Mouse (Mus musculus) midbrain, embryonic 12.5 days (tissue): Measurements from ENCODE around the gene Tex50. TPM values are rescaled to one million over a fixed set of nuclear protein-coding genes. Genes with fewer than 3 reads are reported as not detected.
"Not testable (repeated sequence)": the region's sequence is repeated elsewhere in the genome, so short reads cannot be mapped to it uniquely, and the experiment has no call there.

ENCODE experiments used
- ATAC-seq: fragments of 200-750 bp; cut with Nextera tagmentation; 2 replicates; pipeline ENCODE4 v1.8.0; 2017; ENCODE audit warnings: low read depth, moderate TSS enrichment, moderate library complexity; ENCODE audit not compliant: low FRiP score
- H3K27ac ChIP-seq: fragments of 300-500 bp; sonication (generic); replicated peaks from 2 replicates; pipeline ENCODE4 v1.5.1; 2016; ENCODE audit warnings: mild to moderate bottlenecking
- H3K27me3 ChIP-seq: fragments of 300-500 bp; sonication (generic); 2 replicates; pipeline ENCODE4 v1.6.1; 2016; ENCODE audit warnings: mild to moderate bottlenecking
- H3K36me3 ChIP-seq: fragments of 300-500 bp; sonication (generic); 2 replicates; pipeline ENCODE4 v1.6.1; 2016
- H3K4me1 ChIP-seq: fragments of 300-500 bp; sonication (generic); 2 replicates; pipeline ENCODE4 v1.6.1; 2016
- H3K4me2 ChIP-seq: fragments of 300-500 bp; sonication (generic); replicated peaks from 2 replicates; pipeline ENCODE4 v1.6.1; 2016; ENCODE audit warnings: mild to moderate bottlenecking, moderate library complexity
- H3K4me3 ChIP-seq: fragments of 300-500 bp; sonication (generic); 2 replicates; pipeline ENCODE4 v1.5.1; 2016; ENCODE audit warnings: mild to moderate bottlenecking
- H3K9ac ChIP-seq: fragments of 300-500 bp; sonication (generic); replicated peaks from 2 replicates; pipeline ENCODE4 v1.6.1; 2016; ENCODE audit warnings: mild to moderate bottlenecking, moderate library complexity
- H3K9me3 ChIP-seq: fragments of 300-500 bp; sonication (generic); 2 replicates; pipeline ENCODE4 v1.6.1; 2016; ENCODE audit warnings: mild to moderate bottlenecking
- WGBS: fragments of 180-500 bp; shearing (Covaris S2); methylation state at CpG from one replicate; pipeline ENCODE4 v1.1.7; 2016; 5-methylcytosine and 5-hydroxymethylcytosine counted together
- polyA plus RNA-seq: library from polyadenylated mRNA; unstranded; fragments of >200 nt; fragmentation: Nextera tagmentation; extraction: Ambion mirVana; gene quantifications from 2 replicates; pipeline ENCODE4 v1.2.1, GENCODE M21; 2016

The Tex50 gene
- 0.32 and 0.47 TPM in 2 replicates for polyA plus RNA-seq

DNA sequence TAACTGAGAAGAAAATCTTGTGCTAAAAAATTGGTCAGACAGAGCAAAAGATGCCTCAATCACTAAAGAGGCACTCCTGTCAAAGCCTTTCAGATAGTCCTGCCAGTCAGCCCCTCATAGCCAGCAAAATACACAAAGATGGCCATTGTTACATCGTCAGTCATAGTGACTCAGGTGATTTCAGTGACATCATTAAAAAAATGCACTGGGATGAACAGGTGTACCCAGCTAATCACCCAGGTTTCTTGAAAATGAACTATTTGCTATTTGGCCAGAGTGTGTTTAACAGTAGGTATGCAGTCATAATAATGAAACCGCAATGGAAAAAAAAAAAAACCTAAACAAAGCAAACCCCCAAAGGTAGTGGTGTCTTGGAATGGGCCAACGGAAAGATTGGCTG lies at the start of gene Tex50:
Tex50 (minus strand) TSS at position 101 of the 400 bp plus-strand sequence.
- Histone ChIP-seq H3K27me3 (no peaks in the 10 kb centered on the region), H3K4me1 (no peaks in the 10 kb centered on the region), H3K36me3 (no peaks in the 10 kb centered on the region), H3K4me3 (no peak within 1 kb of the TSS), H3K4me2 (no peak within 1 kb of the TSS), H3K27ac (no peak within 1 kb of the TSS), H3K9ac (no peak within 1 kb of the TSS), H3K9me3 (no peaks in the 10 kb centered on the region)
- no peak for ATAC-seq
- 92% methylated on average over 3 of the region's 3 CpGs for WGBS

DNA sequence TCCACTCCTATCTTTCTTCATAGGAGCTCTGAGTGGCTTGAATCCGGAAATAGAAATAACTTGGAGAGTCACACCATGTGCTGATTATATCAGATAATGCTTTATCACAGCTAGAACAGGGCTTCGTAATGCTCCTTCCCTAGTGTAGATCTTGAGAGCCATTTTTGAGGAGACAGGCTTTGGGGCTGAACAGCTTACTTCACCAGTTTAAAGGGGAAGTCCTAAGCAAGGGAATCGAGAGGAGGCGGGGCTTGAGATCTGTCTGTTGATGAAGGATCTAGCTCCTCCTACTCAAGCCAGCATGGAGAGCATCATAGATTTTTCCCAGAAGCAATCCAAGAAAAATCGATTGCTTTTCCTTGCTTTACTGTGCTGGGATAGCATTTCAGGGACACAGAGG lies 40.7 kb upstream of the Tex50 start:
- no peak overlapping the region for H3K4me2 ChIP-seq
- no peaks in the 10 kb centered on the region for H3K36me3 ChIP-seq
- WGBS, result 76% methylated on average over 5 of the region's 5 CpGs
- ATAC-seq, result no peak
- H3K27ac ChIP-seq, result no peak overlapping the region
- H3K9ac ChIP-seq, result no peak overlapping the region
- no peaks in the 10 kb centered on the region for H3K9me3 ChIP-seq
- H3K27me3 ChIP-seq, result peaks cover 2% of the 10 kb centered on the region; the same call in 1 of the 2 replicates
- peaks cover 8% of the 10 kb centered on the region for H3K4me1 ChIP-seq
- H3K4me3 ChIP-seq, result no peak overlapping the region

DNA sequence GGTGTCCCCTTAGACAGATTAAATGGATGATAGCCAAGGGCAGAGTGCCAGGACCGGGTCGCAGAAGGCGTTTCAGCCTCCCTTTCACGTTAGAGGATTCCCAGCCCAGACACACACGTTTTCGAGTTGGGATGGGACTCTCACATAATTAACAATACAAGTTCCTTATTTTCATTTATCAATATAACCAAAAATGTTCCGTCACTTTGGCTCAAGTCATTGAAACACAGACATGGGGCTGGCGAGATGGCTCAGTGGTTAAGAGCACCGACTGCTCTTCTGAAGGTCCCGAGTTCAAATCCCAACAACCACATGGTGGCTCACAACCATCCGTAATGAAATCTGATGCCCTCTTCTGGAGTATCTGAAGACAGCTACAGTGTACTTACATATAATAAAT lies 37.2 kb upstream of the Tex50 start:
- not testable (repeated sequence) for H3K9me3 ChIP-seq, H3K4me1 ChIP-seq, H3K36me3 ChIP-seq, H3K9ac ChIP-seq, ATAC-seq, H3K27me3 ChIP-seq
- Histone ChIP-seq H3K27ac (peak overlapping the region; percentile 75; the same call in 1 of the 2 replicates), H3K4me3 (peak overlapping the region; percentile 48), H3K4me2 (peak overlapping the region; percentile 63)
- WGBS, result 55% methylated on average over 11 of the region's 11 CpGs

DNA sequence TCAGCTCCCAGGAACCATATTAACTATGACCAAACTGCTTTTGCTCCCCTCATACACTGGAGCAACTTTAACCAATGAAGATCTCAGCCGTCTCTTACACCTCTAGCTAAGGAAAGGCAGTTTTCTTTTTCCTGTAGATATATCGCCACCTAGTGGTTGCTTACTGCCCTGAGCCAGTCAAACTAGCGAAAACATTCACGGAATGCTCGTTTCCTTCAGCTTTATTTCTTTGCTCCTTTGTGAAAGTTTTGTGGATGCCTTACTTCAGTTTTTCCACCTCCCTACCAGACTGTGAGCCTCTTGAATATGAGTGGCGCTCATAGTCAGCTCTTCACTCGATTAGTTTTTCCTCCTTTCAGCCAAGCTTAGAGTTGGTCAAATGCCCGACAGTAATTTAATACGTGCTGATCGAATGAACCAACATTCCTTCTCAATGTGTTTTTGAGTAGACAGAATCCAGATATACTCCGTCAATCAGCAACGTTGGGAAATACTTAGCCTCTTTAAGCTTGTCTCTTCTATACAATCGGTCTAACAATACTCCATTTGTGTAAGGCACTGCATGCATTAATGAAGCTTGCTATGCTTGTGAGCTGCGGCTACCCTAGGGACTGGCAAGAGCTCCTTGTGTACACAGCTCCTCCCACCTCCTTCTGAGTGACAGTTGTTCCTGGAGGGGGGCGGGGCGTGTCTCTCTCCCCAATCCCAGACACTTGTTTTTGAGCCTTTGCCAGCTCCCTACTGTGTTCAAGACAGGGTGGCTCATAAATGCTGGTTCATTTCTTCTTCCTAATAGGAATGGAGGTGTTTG lies 36.6 kb upstream of the Tex50 start:
- H3K9me3 ChIP-seq, result no peaks in the 10 kb centered on the region
- H3K27me3 ChIP-seq, result peaks cover 2% of the 10 kb centered on the region; the same call in 1 of the 2 replicates
- H3K4me2 ChIP-seq, result peak overlapping the region; percentile 63
- H3K4me3 ChIP-seq, result peak overlapping the region; percentile 48
- WGBS, result under 1% methylated on average over 16 of the region's 16 CpGs
- no peaks in the 10 kb centered on the region for H3K36me3 ChIP-seq
- peak; percentile 98 for ATAC-seq
- H3K4me1 ChIP-seq, result peaks cover 8% of the 10 kb centered on the region
- 0 out of 2 replicates have a peak overlapping the region, but pooled peaks have one; percentile 41 for H3K9ac ChIP-seq
- peak overlapping the region; percentile 75 for H3K27ac ChIP-seq

DNA sequence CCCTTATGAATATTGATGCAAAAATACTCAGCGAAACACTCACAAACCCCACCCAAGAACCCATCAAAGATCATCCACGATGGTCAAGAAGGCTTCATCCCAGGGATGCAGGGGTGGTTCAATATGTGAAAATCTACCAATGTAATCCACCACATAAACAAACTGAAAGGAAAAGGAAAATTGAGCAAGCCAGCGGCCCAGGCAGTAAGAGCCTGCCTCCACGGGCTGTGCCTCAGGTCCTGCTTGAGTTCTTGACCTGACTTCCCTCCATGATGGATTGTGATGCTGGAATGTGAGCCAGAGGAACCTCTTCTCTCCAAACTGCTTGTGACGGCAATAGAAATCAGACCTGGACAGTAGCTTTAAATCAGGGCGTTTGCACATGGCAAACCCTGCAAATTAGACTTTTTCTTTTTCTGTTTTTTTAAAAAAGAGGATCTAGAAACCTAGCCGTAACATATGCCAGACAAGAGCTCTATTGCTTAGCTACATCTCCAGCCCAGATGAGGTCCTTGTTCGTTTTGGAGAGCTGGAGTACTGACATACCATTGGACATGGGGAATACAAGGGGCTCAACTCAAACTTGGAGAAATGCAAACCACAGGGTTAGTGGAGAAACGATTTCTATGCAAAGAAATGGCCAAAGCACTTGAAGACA lies 31.3 kb upstream of the Tex50 start:
- peaks cover 2% of the 10 kb centered on the region; the same call in 1 of the 2 replicates for H3K27me3 ChIP-seq
- H3K4me1 ChIP-seq, result peaks cover 4% of the 10 kb centered on the region
- H3K4me2 ChIP-seq, result no peak overlapping the region
- 78% methylated on average over 9 of the region's 9 CpGs for WGBS
- H3K4me3 ChIP-seq, result no peak overlapping the region
- no peak overlapping the region for H3K9ac ChIP-seq
- H3K27ac ChIP-seq, result no peak overlapping the region
- no peaks in the 10 kb centered on the region for H3K36me3 ChIP-seq
- ATAC-seq, result no peak
- H3K9me3 ChIP-seq, result peaks cover 6% of the 10 kb centered on the region; the same call in 1 of the 2 replicates

DNA sequence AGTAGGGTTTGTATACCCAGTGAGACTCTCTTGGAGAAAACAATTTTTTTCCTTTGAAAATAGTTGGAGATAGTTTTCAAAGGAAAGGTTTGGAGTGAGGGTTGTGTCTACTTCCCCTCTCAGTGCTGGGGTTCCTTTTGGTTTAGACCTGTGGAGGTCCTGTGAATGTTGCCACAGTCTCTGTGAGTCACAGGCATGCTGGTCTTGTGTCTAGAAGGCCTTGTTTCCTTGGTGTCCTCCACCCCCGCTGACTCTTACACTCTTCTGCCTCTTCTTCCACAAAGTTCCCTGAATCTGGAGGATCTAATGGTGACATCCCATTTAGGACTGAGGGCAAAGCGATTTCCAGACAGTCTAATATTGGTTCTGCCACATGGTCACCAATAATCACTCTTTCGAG lies 26.3 kb upstream of the Tex50 start:
- H3K27ac ChIP-seq, result no peak overlapping the region
- H3K4me1 ChIP-seq, result no peaks in the 10 kb centered on the region
- peaks cover 6% of the 10 kb centered on the region; the same call in 1 of the 2 replicates for H3K9me3 ChIP-seq
- no peak overlapping the region for H3K4me2 ChIP-seq
- no peak overlapping the region for H3K4me3 ChIP-seq
- no peak for ATAC-seq
- no peaks in the 10 kb centered on the region for H3K27me3 ChIP-seq
- no peak overlapping the region for H3K9ac ChIP-seq
- 88% methylated on average over 3 of the region's 3 CpGs for WGBS
- no peaks in the 10 kb centered on the region for H3K36me3 ChIP-seq

DNA sequence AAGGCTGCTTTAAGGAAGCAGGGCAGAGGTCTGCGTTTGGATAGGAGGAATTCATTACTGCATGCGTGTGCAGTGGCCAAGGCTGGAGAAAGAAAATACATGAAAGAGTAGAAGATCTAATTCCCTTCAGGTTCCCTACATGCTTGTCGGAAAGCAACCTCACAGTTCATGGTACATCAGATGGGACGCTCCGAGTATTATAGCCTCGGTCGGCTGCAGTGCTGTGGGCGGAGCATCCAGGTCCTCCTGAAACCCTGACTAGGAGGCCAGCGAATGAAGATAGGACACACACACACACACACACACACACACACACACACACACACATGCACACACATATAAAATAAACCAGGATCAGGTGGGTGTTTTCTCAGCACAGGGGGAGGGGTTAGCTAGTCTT lies 24.6 kb upstream of the Tex50 start:
- 63% methylated on average over 9 of the region's 9 CpGs for WGBS

DNA sequence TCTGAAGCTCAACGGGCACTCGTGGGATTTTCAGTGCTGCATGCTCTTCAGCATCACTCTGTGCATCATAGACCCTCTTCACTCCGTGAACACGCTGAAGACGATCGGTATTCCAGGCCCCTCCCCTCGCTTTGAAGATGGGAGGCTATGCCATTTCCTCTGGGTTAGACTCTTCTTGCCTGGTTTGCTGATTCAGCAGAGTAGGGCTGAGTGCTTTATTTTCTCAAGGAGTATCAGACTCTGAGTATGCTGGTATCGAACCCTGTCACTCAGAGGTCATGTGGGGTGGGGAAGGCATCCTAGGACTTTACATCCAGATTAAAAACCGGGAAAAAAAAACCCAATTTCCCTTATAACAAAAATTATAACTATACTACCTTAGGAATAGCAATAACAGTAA lies 23.3 kb upstream of the Tex50 start:
- Histone ChIP-seq H3K4me3 (no peak overlapping the region), H3K4me2 (no peak overlapping the region), H3K36me3 (no peaks in the 10 kb centered on the region), H3K27me3 (no peaks in the 10 kb centered on the region), H3K9ac (no peak overlapping the region), H3K4me1 (no peaks in the 10 kb centered on the region), H3K27ac (no peak overlapping the region), H3K9me3 (no peaks in the 10 kb centered on the region)
- no peak for ATAC-seq
- 89% methylated on average over 9 of the region's 9 CpGs for WGBS

More for the DNA sequence above, 24.6 kb upstream of the Tex50 start:
- Histone ChIP-seq H3K36me3 (no peaks in the 10 kb centered on the region), H3K4me3 (no peak overlapping the region), H3K9me3 (no peaks in the 10 kb centered on the region), H3K27ac (no peak overlapping the region), H3K27me3 (no peaks in the 10 kb centered on the region), H3K9ac (no peak overlapping the region), H3K4me1 (no peaks in the 10 kb centered on the region), H3K4me2 (no peak overlapping the region)
- ATAC-seq, result no peak

DNA sequence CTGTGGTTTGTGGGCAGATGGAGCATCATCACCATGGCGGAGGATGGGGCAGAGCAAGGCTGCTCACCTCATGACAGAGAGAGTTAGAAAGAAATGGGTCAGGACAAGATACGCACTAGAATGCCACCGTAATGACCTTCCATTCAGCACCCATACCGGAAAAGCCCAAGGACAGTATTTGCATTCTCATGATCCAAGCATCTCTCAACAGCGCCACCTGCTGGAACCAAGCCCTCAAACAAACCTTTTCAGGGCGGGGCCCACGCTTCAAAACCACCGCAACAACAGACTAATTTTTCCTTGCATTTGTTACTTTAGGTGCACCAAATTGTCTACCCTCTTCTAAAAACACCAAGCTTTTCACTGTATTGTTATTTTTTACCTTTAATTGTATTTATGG lies 21.6 kb upstream of the Tex50 start:
- ATAC-seq, result no peak

DNA sequence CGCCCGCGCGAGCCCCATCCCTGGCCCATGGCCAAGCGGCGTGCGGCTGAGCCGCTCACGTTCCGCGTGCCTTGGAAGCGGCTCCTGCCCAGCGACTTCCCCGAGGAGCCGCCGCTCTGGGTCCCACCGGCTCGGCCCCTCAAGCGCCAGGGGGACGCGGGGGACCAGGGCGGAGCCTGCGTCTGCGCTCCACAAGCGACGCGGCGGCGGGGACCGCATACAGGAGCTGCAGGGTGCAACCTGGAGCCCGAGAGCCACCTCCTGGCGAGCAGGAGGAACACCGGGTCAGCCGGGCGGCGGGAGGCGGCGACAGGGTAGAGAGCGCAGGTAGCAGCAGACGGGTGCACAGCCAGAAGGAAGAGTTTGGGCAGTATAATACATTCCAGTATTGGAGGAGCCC lies 11.5 kb upstream of the Tex50 start:
- peak; percentile 96 for ATAC-seq
- Histone ChIP-seq H3K4me1 (0 out of 2 replicates have a peak, but pooled peaks cover 5% of the 10 kb centered on the region), H3K4me2 (peak overlapping the region; percentile 74), H3K9ac (peak overlapping the region; percentile 41), H3K9me3 (no peaks in the 10 kb centered on the region), H3K36me3 (no peaks in the 10 kb centered on the region), H3K4me3 (peak overlapping the region; percentile 49), H3K27me3 (peaks cover 13% of the 10 kb centered on the region), H3K27ac (no peak overlapping the region)
- under 1% methylated on average over 40 of the region's 40 CpGs for WGBS

More for the DNA sequence above, 21.6 kb upstream of the Tex50 start:
- Histone ChIP-seq H3K4me3 (no peak overlapping the region), H3K36me3 (no peaks in the 10 kb centered on the region), H3K9ac (no peak overlapping the region), H3K4me2 (no peak overlapping the region), H3K27me3 (no peaks in the 10 kb centered on the region), H3K4me1 (no peaks in the 10 kb centered on the region), H3K9me3 (no peaks in the 10 kb centered on the region), H3K27ac (no peak overlapping the region)
- 58% methylated on average over 8 of the region's 8 CpGs for whole genome bisulfite sequencing

DNA sequence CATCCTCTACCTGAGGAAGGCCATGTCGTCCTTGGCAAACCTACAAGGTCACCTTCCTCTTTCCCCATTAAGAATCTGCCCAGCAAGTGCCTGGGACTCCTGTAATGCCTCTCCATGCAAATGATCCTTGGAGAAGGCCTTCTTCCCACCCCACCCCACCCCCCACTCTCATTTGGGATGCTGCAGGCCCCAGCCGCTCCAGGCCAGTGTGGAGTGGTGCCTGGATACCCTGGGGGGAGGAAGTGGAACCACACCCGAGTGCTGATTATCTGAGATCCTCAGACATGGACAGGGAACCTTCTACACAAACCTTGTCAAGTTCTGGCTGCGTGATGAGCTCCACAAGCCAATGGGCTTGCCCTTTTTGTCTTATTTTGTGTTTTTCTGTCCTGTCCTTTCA lies 1.2 kb upstream of the Tex50 start:
- WGBS, result 69% methylated on average over 4 of the region's 4 CpGs
- no peaks in the 10 kb centered on the region for H3K9me3 ChIP-seq

DNA sequence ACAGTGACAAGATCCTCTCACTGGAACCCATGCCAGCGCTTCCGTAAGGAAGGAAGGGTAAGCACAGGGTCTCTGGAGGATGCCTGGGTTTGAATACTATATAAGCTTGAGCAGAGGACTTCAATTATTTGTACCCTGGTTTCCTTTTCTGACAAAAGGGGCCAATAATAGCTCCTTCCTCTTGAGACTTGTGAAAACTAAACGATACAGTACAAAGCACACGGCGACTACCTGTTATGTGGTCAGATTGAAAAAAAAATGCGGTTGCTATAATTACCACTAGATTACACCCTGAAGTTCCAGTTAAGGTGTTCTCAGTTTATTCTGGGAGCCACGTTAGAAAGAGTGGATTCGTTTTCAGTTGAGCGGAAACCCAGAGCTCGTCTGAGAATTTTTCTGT lies 2.6 kb downstream of the Tex50 start:
- Histone ChIP-seq H3K4me1 (no peaks in the 10 kb centered on the region), H3K27ac (no peak overlapping the region), H3K27me3 (no peaks in the 10 kb centered on the region), H3K9me3 (no peaks in the 10 kb centered on the region), H3K4me2 (no peak overlapping the region), H3K4me3 (no peak overlapping the region), H3K9ac (no peak overlapping the region), H3K36me3 (no peaks in the 10 kb centered on the region)
- no peak for ATAC-seq
- 85% methylated on average over 10 of the region's 10 CpGs for WGBS

More for the DNA sequence above, 1.2 kb upstream of the Tex50 start:
- H3K9ac ChIP-seq, result no peak overlapping the region
- no peak overlapping the region for H3K27ac ChIP-seq
- no peaks in the 10 kb centered on the region for H3K36me3 ChIP-seq
- no peak overlapping the region for H3K4me2 ChIP-seq
- no peak for ATAC-seq
- no peaks in the 10 kb centered on the region for H3K4me1 ChIP-seq
- no peaks in the 10 kb centered on the region for H3K27me3 ChIP-seq
- no peak overlapping the region for H3K4me3 ChIP-seq
